Mouse (Mus musculus): Measurements from ENCODE around the gene Nup107. TPM values are rescaled to one million over a fixed set of nuclear protein-coding genes. Genes with fewer than 3 reads are reported as not detected.

Gene Nup107
- polyA plus RNA-seq, 1 experiment from 2014 or later = 30.0 TPM

DNA sequence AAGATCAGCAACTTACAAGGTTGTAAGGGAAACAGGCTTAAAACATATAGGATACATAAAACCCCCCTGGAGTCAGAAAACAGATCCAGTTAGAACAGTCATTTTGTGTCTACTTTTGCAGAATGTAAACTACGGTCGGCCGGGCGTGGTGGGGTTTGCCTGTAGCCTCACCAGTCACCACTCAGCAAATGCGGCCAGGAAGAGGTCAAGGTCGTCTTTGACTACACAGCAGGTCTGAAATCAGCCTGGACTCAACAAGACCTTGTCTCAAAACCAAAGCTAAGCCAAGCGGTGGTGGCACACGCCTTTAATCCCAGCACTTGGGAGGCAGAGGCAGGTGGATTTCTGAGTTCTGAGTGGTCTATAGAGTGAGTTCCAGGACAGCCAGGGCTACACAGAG is 19.1 kb upstream of the Nup107 start:
- Histone ChIP-seq H3K4me1 (ENCODE audit: control insufficient read depth, low read depth, low read length) (no peaks in the 10 kb centered on the region), H3K4me3 (ENCODE audit: low read depth, low read length) (no peak overlapping the region), H3K27me3 (ENCODE audit: control insufficient read depth, insufficient read depth, low read depth, low read length) (no peaks in the 10 kb centered on the region), H3K27ac (ENCODE audit: low read length) (no peak overlapping the region), H3K9ac (ENCODE audit: low read depth, low read length) (no peak overlapping the region), H3K4me2 (ENCODE audit: low read depth, low read length) (no peak overlapping the region), H3K9me3 (replicated peaks; ENCODE audit: control insufficient read depth, low read length) (no peaks in the 10 kb centered on the region), H3K36me3 (ENCODE audit: control insufficient read depth, insufficient read depth) (peaks cover 20% of the 10 kb centered on the region)
- WGBS (ENCODE audit: insufficient replicate concordance) = 79% methylated on average over 8 of the region's 8 CpGs
- no peak for ATAC-seq (ENCODE audit: low read depth)

- Histone ChIP-seq H3K4me3 (ENCODE audit: low read depth, low read length) (no peak overlapping the region), H3K36me3 (ENCODE audit: control insufficient read depth, insufficient read depth) (peaks cover 12% of the 10 kb centered on the region), H3K9ac (ENCODE audit: low read depth, low read length) (no peak overlapping the region), H3K27me3 (ENCODE audit: control insufficient read depth, insufficient read depth, low read depth, low read length) (no peaks in the 10 kb centered on the region), H3K27ac (ENCODE audit: low read length) (no peak overlapping the region), H3K9me3 (replicated peaks; ENCODE audit: control insufficient read depth, low read length) (no peaks in the 10 kb centered on the region), H3K4me2 (ENCODE audit: low read depth, low read length) (no peak overlapping the region), H3K4me1 (ENCODE audit: control insufficient read depth, low read depth, low read length) (no peaks in the 10 kb centered on the region)
- WGBS (ENCODE audit: insufficient replicate concordance) = 70% methylated on average over 11 of the region's 11 CpGs
- no peak for ATAC-seq (ENCODE audit: low read depth)
Measured at GRCm38 (mm10) chr10:117810506-117810905, 18.0 kb upstream of the Nup107 start.

GRCm38 (mm10) chr10:117808068-117808467 is 15.6 kb upstream of the Nup107 start:
- Histone ChIP-seq H3K9me3 (replicated peaks; ENCODE audit: control insufficient read depth, low read length) (no peaks in the 10 kb centered on the region), H3K27ac (ENCODE audit: low read length) (no peak overlapping the region), H3K27me3 (ENCODE audit: control insufficient read depth, insufficient read depth, low read depth, low read length) (no peaks in the 10 kb centered on the region), H3K4me1 (ENCODE audit: control insufficient read depth, low read depth, low read length) (no peaks in the 10 kb centered on the region), H3K36me3 (ENCODE audit: control insufficient read depth, insufficient read depth) (peaks cover 4% of the 10 kb centered on the region; the same call in 1 of the 2 replicates), H3K4me2 (ENCODE audit: low read depth, low read length) (no peak overlapping the region), H3K4me3 (ENCODE audit: low read depth, low read length) (no peak overlapping the region), H3K9ac (ENCODE audit: low read depth, low read length) (no peak overlapping the region)
- no peak for ATAC-seq (ENCODE audit: low read depth)
- WGBS (ENCODE audit: insufficient replicate concordance) = 44% methylated on average over 6 of the region's 6 CpGs

GRCm38 (mm10) chr10:117805919-117806318 is 13.4 kb upstream of the Nup107 start:
- no peaks in the 10 kb centered on the region for H3K4me1 ChIP-seq (ENCODE audit: control insufficient read depth, low read depth, low read length)
- H3K27ac ChIP-seq (ENCODE audit: low read length) = no peak overlapping the region
- no peak overlapping the region for H3K4me3 ChIP-seq (ENCODE audit: low read depth, low read length)
- no peak for ATAC-seq (ENCODE audit: low read depth)
- WGBS (ENCODE audit: insufficient replicate concordance) = 65% methylated on average over 9 of the region's 9 CpGs
- no peak overlapping the region for H3K4me2 ChIP-seq (ENCODE audit: low read depth, low read length)
- H3K9me3 ChIP-seq (replicated peaks; ENCODE audit: control insufficient read depth, low read length) = no peaks in the 10 kb centered on the region
- H3K36me3 ChIP-seq (ENCODE audit: control insufficient read depth, insufficient read depth) = 0 out of 2 replicates have a peak, but pooled peaks cover under 1% of the 10 kb centered on the region
- no peak overlapping the region for H3K9ac ChIP-seq (ENCODE audit: low read depth, low read length)
- no peaks in the 10 kb centered on the region for H3K27me3 ChIP-seq (ENCODE audit: control insufficient read depth, insufficient read depth, low read depth, low read length)

GRCm38 (mm10) chr10:117803870-117804850 is 11.7 kb upstream of the Nup107 start:
- 42% methylated on average over 31 of the region's 31 CpGs for WGBS (ENCODE audit: insufficient replicate concordance)
- Histone ChIP-seq H3K36me3 (ENCODE audit: control insufficient read depth, insufficient read depth) (no peaks in the 10 kb centered on the region), H3K4me2 (ENCODE audit: low read depth, low read length) (no peak overlapping the region), H3K9ac (ENCODE audit: low read depth, low read length) (no peak overlapping the region), H3K27ac (ENCODE audit: low read length) (no peak overlapping the region), H3K4me1 (ENCODE audit: control insufficient read depth, low read depth, low read length) (no peaks in the 10 kb centered on the region), H3K9me3 (replicated peaks; ENCODE audit: control insufficient read depth, low read length) (no peaks in the 10 kb centered on the region), H3K4me3 (ENCODE audit: low read depth, low read length) (no peak overlapping the region), H3K27me3 (ENCODE audit: control insufficient read depth, insufficient read depth, low read depth, low read length) (no peaks in the 10 kb centered on the region)
- ATAC-seq (ENCODE audit: low read depth) = 0 out of 2 replicates have a peak, but pooled peaks have one; percentile 3

GRCm38 (mm10) chr10:117801886-117802285 is 9.4 kb upstream of the Nup107 start:
- Histone ChIP-seq H3K27me3 (ENCODE audit: control insufficient read depth, insufficient read depth, low read depth, low read length) (no peaks in the 10 kb centered on the region), H3K4me2 (ENCODE audit: low read depth, low read length) (no peak overlapping the region), H3K4me1 (ENCODE audit: control insufficient read depth, low read depth, low read length) (no peaks in the 10 kb centered on the region), H3K4me3 (ENCODE audit: low read depth, low read length) (no peak overlapping the region), H3K9ac (ENCODE audit: low read depth, low read length) (no peak overlapping the region), H3K9me3 (replicated peaks; ENCODE audit: control insufficient read depth, low read length) (no peaks in the 10 kb centered on the region), H3K27ac (ENCODE audit: low read length) (no peak overlapping the region), H3K36me3 (ENCODE audit: control insufficient read depth, insufficient read depth) (no peaks in the 10 kb centered on the region)
- no peak for ATAC-seq (ENCODE audit: low read depth)
- 75% methylated on average over 9 of the region's 9 CpGs for WGBS (ENCODE audit: insufficient replicate concordance)

DNA sequence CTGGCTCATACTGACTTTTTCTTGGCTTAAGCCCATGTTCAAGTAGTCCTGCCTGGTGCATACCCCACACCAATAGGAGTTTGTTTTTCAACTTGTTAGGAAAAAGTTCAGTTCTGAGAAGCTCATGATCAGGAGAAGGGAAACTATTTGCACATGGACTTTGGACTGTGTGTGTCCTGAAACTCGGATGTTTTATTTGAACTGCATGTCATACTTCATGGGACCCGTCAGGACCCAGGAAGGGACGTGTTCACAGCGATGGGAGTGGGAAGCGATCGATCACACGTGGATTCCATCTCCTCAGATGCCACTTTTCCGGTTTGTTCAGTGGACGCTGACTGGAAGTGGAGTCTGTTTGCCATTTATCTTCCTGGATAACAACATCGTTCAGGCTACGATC is 7.3 kb upstream of the Nup107 start:
- Histone ChIP-seq H3K36me3 (ENCODE audit: control insufficient read depth, insufficient read depth) (no peaks in the 10 kb centered on the region), H3K4me2 (ENCODE audit: low read depth, low read length) (no peak overlapping the region), H3K9ac (ENCODE audit: low read depth, low read length) (no peak overlapping the region), H3K4me3 (ENCODE audit: low read depth, low read length) (no peak overlapping the region), H3K27me3 (ENCODE audit: control insufficient read depth, insufficient read depth, low read depth, low read length) (no peaks in the 10 kb centered on the region), H3K9me3 (replicated peaks; ENCODE audit: control insufficient read depth, low read length) (no peaks in the 10 kb centered on the region), H3K4me1 (ENCODE audit: control insufficient read depth, low read depth, low read length) (no peaks in the 10 kb centered on the region), H3K27ac (ENCODE audit: low read length) (no peak overlapping the region)
- WGBS (ENCODE audit: insufficient replicate concordance) = 72% methylated on average over 11 of the region's 11 CpGs
- ATAC-seq (ENCODE audit: low read depth) = no peak

- ATAC-seq (ENCODE audit: low read depth) = no peak
- H3K4me3 ChIP-seq (ENCODE audit: low read depth, low read length) = no peak overlapping the region
- H3K9ac ChIP-seq (ENCODE audit: low read depth, low read length) = no peak overlapping the region
- H3K4me1 ChIP-seq (ENCODE audit: control insufficient read depth, low read depth, low read length) = peaks cover under 1% of the 10 kb centered on the region
- H3K9me3 ChIP-seq (replicated peaks; ENCODE audit: control insufficient read depth, low read length) = no peaks in the 10 kb centered on the region
- WGBS (ENCODE audit: insufficient replicate concordance) = 55% methylated on average over 6 of the region's 6 CpGs
- H3K4me2 ChIP-seq (ENCODE audit: low read depth, low read length) = no peak overlapping the region
- H3K27ac ChIP-seq (ENCODE audit: low read length) = no peak overlapping the region
- H3K27me3 ChIP-seq (ENCODE audit: control insufficient read depth, insufficient read depth, low read depth, low read length) = no peaks in the 10 kb centered on the region
- H3K36me3 ChIP-seq (ENCODE audit: control insufficient read depth, insufficient read depth) = no peaks in the 10 kb centered on the region
Measured at GRCm38 (mm10) chr10:117798436-117799035, 6.0 kb upstream of the Nup107 start.

GRCm38 (mm10) chr10:117797684-117798083 is 5.2 kb upstream of the Nup107 start:
- H3K27me3 ChIP-seq (ENCODE audit: control insufficient read depth, insufficient read depth, low read depth, low read length) = no peaks in the 10 kb centered on the region
- no peak for ATAC-seq (ENCODE audit: low read depth)
- no peaks in the 10 kb centered on the region for H3K36me3 ChIP-seq (ENCODE audit: control insufficient read depth, insufficient read depth)
- H3K4me2 ChIP-seq (ENCODE audit: low read depth, low read length) = no peak overlapping the region
- no peaks in the 10 kb centered on the region for H3K9me3 ChIP-seq (replicated peaks; ENCODE audit: control insufficient read depth, low read length)
- H3K4me3 ChIP-seq (ENCODE audit: low read depth, low read length) = no peak overlapping the region
- WGBS (ENCODE audit: insufficient replicate concordance) = 55% methylated on average over 7 of the region's 7 CpGs
- H3K27ac ChIP-seq (ENCODE audit: low read length) = no peak overlapping the region
- H3K9ac ChIP-seq (ENCODE audit: low read depth, low read length) = no peak overlapping the region
- H3K4me1 ChIP-seq (ENCODE audit: control insufficient read depth, low read depth, low read length) = peaks cover 5% of the 10 kb centered on the region

All from liver, embryonic 16.5 days (tissue).